Mouse (Mus musculus) ES-Bruce4 (cell line): ENCODE data around the gene Orm1. TPM values are rescaled to one million over a fixed set of nuclear protein-coding genes. Genes with fewer than 3 reads are reported as not detected.
A peak's percentile ranks its signal among the peaks of the same experiment; 100 is the strongest.

ENCODE experiments used
- H3K27ac ChIP-seq: 2 replicates; pipeline ENCODE4 v1.5.1; 2012; ENCODE audit warnings: low read length, inconsistent platforms; ENCODE audit not compliant: insufficient read depth
- H3K27me3 ChIP-seq: 2 replicates; pipeline ENCODE4 v1.6.1; 2012; ENCODE audit warnings: mild to moderate bottlenecking, low read length, inconsistent platforms; ENCODE audit not compliant: control insufficient read depth, poor library complexity, insufficient read depth, severe bottlenecking
- H3K36me3 ChIP-seq: 2 replicates; pipeline ENCODE4 v1.6.1; 2012; ENCODE audit warnings: inconsistent platforms, mild to moderate bottlenecking, low read length, moderate library complexity; ENCODE audit not compliant: control insufficient read depth, poor library complexity, insufficient read depth, severe bottlenecking
- H3K4me1 ChIP-seq: one replicate; pipeline ENCODE4 v1.8.1; 2011; ENCODE audit warnings: low read length; ENCODE audit not compliant: control insufficient read depth, insufficient read depth
- H3K4me3 ChIP-seq: 2 replicates; pipeline ENCODE4 v1.5.1; 2011; ENCODE audit warnings: low read depth, mild to moderate bottlenecking, low read length
- H3K9ac ChIP-seq: 2 replicates; pipeline ENCODE4 v1.6.1; 2012; ENCODE audit warnings: low read depth, mild to moderate bottlenecking, inconsistent platforms; ENCODE audit not compliant: poor library complexity, severe bottlenecking
- H3K9me3 ChIP-seq: replicated peaks from 2 replicates; pipeline ENCODE4 v1.6.1; 2012; ENCODE audit warnings: mild to moderate bottlenecking, low read length, inconsistent platforms; ENCODE audit not compliant: control insufficient read depth, poor library complexity, insufficient read depth, severe bottlenecking
- CTCF ChIP-seq: IDR thresholded peaks from one replicate; pipeline ENCODE4 v1.8.1; 2011; ENCODE audit warnings: low read depth, low read length
- EP300 ChIP-seq: IDR thresholded peaks from 2 replicates; pipeline ENCODE4 v1.6.1; 2011; ENCODE audit warnings: low read depth, low read length; ENCODE audit not compliant: insufficient read depth
- POLR2A ChIP-seq: IDR thresholded peaks from one replicate; pipeline ENCODE4 v1.8.1; 2011; ENCODE audit warnings: low read length; ENCODE audit not compliant: insufficient read depth
- polyA plus RNA-seq: library from polyadenylated mRNA; stranded (reverse); fragments of >200 nt; gene quantifications from 2 replicates; pipeline ENCODE4 v1.2.4, GENCODE M21; 2011; ENCODE audit warnings: low read depth; ENCODE audit not compliant: missing spikeins, insufficient read depth, insufficient read length

The Orm1 gene
- polyA plus RNA-seq, 1 experiment: not detected

DNA sequence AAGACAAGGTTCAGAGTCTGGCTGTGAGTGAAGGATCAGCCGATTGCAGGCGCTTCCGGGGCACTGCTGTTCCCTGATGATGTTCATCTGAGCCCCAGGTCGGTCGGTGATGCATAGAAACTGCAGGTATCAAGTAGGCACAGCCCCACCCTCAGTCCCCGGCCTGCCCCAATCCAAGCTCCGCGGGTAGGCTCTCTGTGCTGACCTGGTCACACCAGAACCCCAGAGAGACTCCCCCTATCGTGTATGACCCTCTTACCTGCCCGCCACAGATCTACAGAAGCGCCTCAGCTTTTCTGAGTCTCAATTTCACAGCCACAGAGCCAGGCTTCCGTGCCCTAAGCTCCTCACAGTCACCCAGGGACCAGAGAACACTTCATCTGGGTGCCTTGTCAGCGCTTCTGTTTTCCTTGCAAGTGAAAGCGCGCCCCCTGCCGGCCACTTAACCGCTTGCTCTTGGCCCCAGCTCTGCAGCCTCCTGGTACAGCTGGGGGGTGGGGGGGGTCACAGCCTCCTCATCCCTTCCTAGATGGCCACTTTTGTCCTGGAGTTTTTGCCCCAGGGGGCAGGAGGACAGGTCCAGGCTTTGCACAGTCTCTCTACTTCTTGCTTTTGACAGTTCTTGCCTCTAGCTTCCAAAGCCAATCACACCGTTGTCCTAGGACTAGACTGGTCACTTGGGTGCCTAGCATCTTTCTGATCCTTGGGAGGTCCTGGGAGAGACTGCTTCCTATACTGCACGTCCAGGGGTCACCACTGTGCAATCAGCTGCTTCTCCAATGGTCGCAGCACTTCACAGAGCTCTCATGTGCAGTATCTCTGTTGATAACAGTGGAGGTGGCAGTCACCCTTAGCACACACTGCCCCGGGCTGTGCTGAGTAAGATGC lies 36.9 kb upstream of the Orm1 start:
- Histone ChIP-seq H3K27me3 (no peaks in the 10 kb centered on the region), H3K9me3 (no peaks in the 10 kb centered on the region), H3K36me3 (no peaks in the 10 kb centered on the region), H3K9ac (no peak overlapping the region), H3K4me3 (no peak overlapping the region), H3K4me1 (no peaks in the 10 kb centered on the region), H3K27ac (no peak overlapping the region)
- TF ChIP-seq CTCF: peak; percentile 69
- no peak for TF ChIP-seq EP300
- TF ChIP-seq POLR2A: no peak

DNA sequence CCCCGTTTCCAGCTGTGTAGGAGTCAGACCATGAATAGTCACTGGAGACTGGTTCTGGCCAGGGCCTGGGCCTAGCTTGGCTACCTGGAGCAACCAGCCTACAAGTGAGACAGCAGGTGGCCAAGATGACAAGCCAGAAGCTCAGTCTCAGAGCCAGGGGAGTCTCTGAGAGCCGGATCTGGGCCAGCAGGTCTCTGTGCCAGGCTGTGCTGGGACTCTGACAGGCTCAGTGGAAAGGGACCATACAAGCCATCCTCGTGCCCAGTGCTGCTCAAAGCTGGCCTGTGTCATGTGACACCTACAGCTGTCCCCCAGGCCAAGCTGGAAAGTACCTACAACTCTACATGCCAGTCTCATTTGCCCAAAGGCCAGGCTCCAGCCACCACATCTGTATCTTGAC lies 36.0 kb upstream of the Orm1 start:
- H3K4me1 ChIP-seq: no peaks in the 10 kb centered on the region
- no peak overlapping the region for H3K27ac ChIP-seq
- H3K4me3 ChIP-seq: no peak overlapping the region
- no peak for TF ChIP-seq CTCF
- TF ChIP-seq EP300: no peak
- no peak for TF ChIP-seq POLR2A
- H3K9me3 ChIP-seq: no peaks in the 10 kb centered on the region
- H3K27me3 ChIP-seq: no peaks in the 10 kb centered on the region
- H3K36me3 ChIP-seq: no peaks in the 10 kb centered on the region
- H3K9ac ChIP-seq: no peak overlapping the region

- H3K9me3 ChIP-seq: no peaks in the 10 kb centered on the region
- H3K27me3 ChIP-seq: no peaks in the 10 kb centered on the region
- H3K36me3 ChIP-seq: no peaks in the 10 kb centered on the region
- no peak overlapping the region for H3K4me3 ChIP-seq
- TF ChIP-seq CTCF (no peak), POLR2A (no peak), EP300 (no peak)
- H3K4me1 ChIP-seq: no peaks in the 10 kb centered on the region
- H3K27ac ChIP-seq: no peak overlapping the region
- no peak overlapping the region for H3K9ac ChIP-seq
These were observed 34.0 kb upstream of the Orm1 start for GRCm38 (mm10) chr4:63310247-63310855.

DNA sequence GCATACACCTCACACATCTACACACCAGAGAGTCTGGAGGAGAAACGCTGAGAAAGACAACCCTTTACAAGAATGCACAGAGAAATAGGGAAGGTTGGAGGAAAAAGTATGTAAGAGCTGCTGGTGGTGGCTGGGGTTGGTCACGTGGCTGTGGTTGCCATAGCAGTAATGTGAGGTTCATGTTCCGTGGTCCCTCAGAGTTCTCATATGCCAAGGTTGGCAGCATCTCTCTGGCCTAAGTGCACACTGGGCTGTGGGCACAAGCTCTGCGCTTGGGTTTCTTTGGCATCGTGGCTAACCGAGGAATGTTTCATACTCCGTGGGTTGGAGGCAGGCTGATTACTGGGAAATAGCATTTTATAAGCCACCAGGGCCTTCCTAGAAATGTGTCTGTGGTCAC lies 32.9 kb upstream of the Orm1 start:
- TF ChIP-seq CTCF (no peak), POLR2A (no peak), EP300 (no peak)

GRCm38 (mm10) chr4:63314063-63314462 lies 30.3 kb upstream of the Orm1 start:
- TF ChIP-seq POLR2A (no peak), EP300 (no peak)
- Histone ChIP-seq H3K4me3 (no peak overlapping the region), H3K4me1 (no peaks in the 10 kb centered on the region), H3K36me3 (no peaks in the 10 kb centered on the region), H3K9me3 (no peaks in the 10 kb centered on the region), H3K27me3 (no peaks in the 10 kb centered on the region), H3K27ac (no peak overlapping the region), H3K9ac (no peak overlapping the region)

More for the DNA sequence above, 32.9 kb upstream of the Orm1 start:
- Histone ChIP-seq H3K36me3 (no peaks in the 10 kb centered on the region), H3K27me3 (no peaks in the 10 kb centered on the region), H3K27ac (no peak overlapping the region), H3K4me3 (no peak overlapping the region), H3K4me1 (no peaks in the 10 kb centered on the region), H3K9ac (no peak overlapping the region), H3K9me3 (no peaks in the 10 kb centered on the region)

DNA sequence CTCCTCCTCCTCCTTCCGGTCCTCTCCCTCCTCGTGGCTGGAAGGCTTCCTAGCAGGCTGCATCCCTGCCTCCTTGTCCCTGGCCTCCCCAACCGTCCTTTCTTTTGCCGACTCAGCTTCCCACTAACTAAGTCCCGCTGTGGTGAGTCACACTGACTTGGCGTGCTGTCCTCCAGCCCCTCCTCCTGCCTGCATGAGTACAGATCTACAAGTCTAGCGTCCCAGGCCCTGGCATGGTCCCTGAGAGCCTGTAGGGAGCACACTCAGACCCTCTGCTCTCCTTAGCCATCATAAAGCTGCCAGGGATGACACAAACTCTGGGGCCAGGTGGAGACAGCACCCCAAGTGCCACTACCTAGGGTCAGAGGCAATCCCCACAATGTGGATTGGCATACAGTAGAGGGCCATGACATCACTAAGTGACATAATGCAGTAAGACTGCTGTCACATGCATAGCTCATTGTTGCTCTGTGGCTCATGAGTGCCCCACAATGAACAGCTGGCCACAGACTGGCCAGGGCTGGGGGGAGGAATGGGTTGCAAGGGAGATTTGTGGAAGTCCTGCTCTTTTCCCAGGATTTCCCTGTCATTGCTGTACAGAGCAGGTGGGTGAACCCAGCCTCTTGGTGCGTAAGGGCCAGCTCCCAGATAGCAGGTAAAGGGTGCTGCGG lies 28.1 kb upstream of the Orm1 start:
- no peak overlapping the region for H3K27ac ChIP-seq
- H3K9ac ChIP-seq: no peak overlapping the region
- no peak overlapping the region for H3K4me3 ChIP-seq
- TF ChIP-seq POLR2A (no peak), CTCF (no peak), EP300 (no peak)
- no peaks in the 10 kb centered on the region for H3K4me1 ChIP-seq
- H3K27me3 ChIP-seq: no peaks in the 10 kb centered on the region
- H3K36me3 ChIP-seq: no peaks in the 10 kb centered on the region
- H3K9me3 ChIP-seq: no peaks in the 10 kb centered on the region
